Mouse (Mus musculus) bone marrow, adult 2 months (tissue): ENCODE data around the gene Aars. TPM values are rescaled to one million over a fixed set of nuclear protein-coding genes. Genes with fewer than 3 reads are reported as not detected.

Experiments used
- H3K27ac ChIP-seq: fragments of 200-500 bp; 2 replicates; pipeline ENCODE4 v1.5.1; 2012; ENCODE audit warnings: low read depth, mild to moderate bottlenecking, control low read depth, inconsistent platforms, low read length; ENCODE audit not compliant: control insufficient read depth, poor library complexity, insufficient read depth
- H3K4me1 ChIP-seq: fragments of 200-500 bp; 2 replicates; pipeline ENCODE4 v1.6.1; 2011; ENCODE audit warnings: low read length; ENCODE audit not compliant: control insufficient read depth, insufficient read depth
- H3K4me3 ChIP-seq: fragments of 200-500 bp; replicated peaks from 2 replicates; pipeline ENCODE3; 2011; ENCODE audit warnings: mild to moderate bottlenecking, low read depth, low read length, control low read depth; ENCODE audit not compliant: control insufficient read depth
- CTCF ChIP-seq: fragments of 200-500 bp; IDR thresholded peaks from 2 replicates; pipeline ENCODE4 v1.5.1; 2011; ENCODE audit warnings: low read length, control low read depth; ENCODE audit not compliant: control insufficient read depth, insufficient read depth
- POLR2A ChIP-seq: fragments of 200-500 bp; IDR thresholded peaks from 2 replicates; pipeline ENCODE4 v1.6.1; 2011; ENCODE audit warnings: low read depth, mild to moderate bottlenecking, control low read depth, low read length, borderline replicate concordance; ENCODE audit not compliant: control insufficient read depth
- WGBS: fragments of 180-500 bp; shearing (Covaris S2); methylation state at CpG from one replicate; pipeline ENCODE4 v1.1.7; 2018; 5-methylcytosine and 5-hydroxymethylcytosine counted together
- polyA plus RNA-seq: library from polyadenylated mRNA; stranded (reverse); fragments of >200 nt; gene quantifications from 2 replicates; pipeline ENCODE4 v1.2.4, GENCODE M21; 2011; ENCODE audit warnings: low replicate concordance; ENCODE audit not compliant: missing spikeins, insufficient read depth, insufficient read length

The Aars gene
- polyA plus RNA-seq, 1 experiment = 48.3 TPM

DNA sequence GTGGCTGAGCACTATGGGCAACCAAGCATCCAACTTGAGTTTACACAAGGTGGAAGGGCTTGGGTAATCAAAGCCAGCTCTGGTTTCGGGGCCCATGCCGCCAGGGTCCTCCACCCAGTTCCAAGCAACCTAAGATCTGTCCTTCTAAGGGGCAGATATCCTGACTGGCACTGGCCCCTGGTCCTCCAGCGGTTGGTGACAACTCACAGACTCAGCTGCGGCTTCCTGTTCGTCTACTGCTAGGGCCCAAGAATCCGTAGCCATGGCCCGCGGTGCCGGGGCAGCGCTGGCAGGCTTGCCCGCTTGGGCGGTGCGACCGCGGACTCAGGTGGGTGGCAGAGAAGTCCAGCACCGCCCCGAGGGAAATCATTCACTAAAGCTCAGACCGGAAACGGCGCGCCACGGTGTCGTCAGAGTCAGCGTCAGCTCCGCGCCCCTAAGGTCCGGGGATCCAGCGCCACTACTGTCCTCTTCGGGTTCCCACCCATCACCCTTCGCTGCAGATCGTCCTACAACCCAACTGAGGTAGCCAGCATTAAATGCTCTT lies 5.5 kb upstream of the Aars start:
- TF ChIP-seq CTCF = no peak
- peak; percentile 55; the same call in 1 of the 2 replicates for TF ChIP-seq POLR2A
- Histone ChIP-seq H3K27ac (peak overlapping the region; percentile 77), H3K4me3 (peak overlapping the region; percentile 70), H3K4me1 (peaks cover 2% of the 10 kb centered on the region; the same call in 1 of the 2 replicates)
- under 1% methylated on average over 31 of the region's 31 CpGs for WGBS

DNA sequence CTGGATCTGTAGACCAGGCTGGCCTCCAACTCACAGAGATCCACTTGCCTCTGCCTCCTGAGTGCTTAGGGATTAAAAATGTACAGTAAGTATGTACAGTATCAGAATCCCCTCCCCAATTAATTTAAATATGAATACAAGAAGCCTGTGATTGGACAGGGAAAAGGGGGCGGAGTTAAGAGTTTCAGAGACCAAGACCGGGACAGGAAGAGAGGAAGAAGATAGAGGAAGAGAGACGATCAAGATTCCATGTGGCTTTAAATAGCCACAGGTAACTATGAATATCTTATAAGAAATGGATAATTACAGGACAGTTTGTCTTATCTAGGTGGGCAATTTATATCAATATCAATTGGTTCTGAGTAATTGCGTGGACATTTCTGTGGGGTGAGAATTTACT lies 3.4 kb upstream of the Aars start:
- Histone ChIP-seq H3K4me3 (no peak overlapping the region), H3K4me1 (peaks cover 2% of the 10 kb centered on the region; the same call in 1 of the 2 replicates), H3K27ac (no peak overlapping the region)
- WGBS = 36% methylated on average over 4 of the region's 4 CpGs
- TF ChIP-seq POLR2A = no peak
- no peak for TF ChIP-seq CTCF

DNA sequence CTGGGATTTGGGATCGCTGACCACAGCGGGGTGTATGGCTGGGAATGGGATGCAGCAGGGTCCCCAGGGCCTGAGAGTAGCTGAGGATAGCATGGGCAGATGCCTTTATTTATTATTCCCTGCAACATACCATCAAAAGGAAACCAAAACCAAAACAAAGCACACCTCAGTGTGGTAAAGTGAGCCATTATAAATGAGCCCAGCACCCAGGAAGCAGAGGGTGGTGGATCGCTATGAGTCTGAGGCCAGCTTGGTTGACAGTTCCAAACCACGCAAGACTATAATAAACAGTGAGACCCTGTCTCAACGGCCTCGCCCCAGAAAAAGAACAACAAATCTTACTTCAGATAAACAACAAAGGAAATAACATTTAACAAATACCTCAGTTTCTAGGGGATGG lies 2.9 kb upstream of the Aars start:
- WGBS = 73% methylated on average over 6 of the region's 6 CpGs
- Histone ChIP-seq H3K4me3 (peak overlapping the region; percentile 30), H3K27ac (no peak overlapping the region), H3K4me1 (peaks cover 2% of the 10 kb centered on the region; the same call in 1 of the 2 replicates)
- TF ChIP-seq POLR2A (no peak), CTCF (no peak)

DNA sequence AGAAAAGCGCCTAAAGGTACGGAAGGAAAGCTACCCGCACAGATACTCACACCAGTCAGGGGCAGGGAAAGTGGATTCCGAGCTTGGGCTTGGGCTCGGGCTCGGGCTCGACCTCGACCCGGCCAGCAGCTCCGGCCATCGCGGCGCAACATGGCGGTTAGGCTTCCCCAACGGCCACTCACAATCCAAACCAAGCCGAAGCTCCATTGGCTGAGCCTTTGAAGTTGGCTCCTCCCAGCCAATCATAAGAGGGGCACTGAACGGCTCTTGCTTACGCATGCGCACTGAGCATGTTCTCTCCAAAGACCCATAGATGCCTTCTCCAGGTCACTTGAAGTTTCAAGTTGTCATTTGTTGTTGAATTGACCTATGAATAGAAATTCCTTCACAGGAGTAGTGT lies 1.4 kb upstream of the Aars start, which contains the start of gene Ddx19b:
Ddx19b (minus strand) TSS at position 180 of the 400 bp plus-strand sequence.
- Histone ChIP-seq H3K4me3 (no peak within 1 kb of the TSS), H3K4me1 (peaks cover 2% of the 10 kb centered on the region; the same call in 1 of the 2 replicates), H3K27ac (no peak within 1 kb of the TSS)
- 92% methylated on average over 19 of the region's 19 CpGs for WGBS
- TF ChIP-seq POLR2A = no peak
- TF ChIP-seq CTCF = no peak

DNA sequence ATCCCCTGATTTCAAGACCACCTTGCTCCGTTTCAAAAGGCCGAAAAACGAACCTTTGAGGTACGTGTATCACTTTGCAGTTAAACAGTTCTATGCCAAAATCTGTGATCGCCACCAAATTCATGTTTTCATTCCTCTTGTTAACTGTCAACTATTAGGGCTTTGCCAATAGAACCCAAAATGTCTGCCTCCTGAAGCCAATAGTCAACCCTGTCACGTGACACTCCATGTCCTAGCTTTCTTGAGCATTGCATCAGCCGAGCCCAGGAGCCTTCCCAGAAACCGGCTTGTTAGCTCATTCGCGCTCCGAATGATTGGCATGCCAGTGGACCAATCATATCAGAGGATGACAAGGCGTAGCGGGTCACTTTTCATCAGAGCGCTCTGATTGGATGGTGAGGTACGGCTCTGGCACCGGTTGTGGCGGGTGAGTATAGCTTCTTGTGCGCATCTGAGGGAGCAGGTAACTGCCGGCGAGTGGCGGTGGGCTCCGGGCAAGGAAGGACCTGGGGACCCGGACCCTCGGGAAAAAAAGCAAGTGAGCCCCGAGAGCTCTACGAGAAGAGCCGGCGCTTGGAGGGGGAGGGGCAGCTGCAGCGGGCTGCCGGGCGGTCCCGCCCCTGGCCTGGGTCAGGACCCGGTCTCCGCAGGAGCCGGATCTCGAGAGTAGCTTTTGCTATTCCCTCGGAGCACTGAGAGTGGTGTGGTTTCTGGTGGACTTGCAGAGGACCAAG lies 705 bp downstream of the Aars start:
- Histone ChIP-seq H3K4me3 (peak overlapping the region; percentile 96), H3K27ac (peak overlapping the region; percentile 65), H3K4me1 (no peaks in the 10 kb centered on the region; the same call in 1 of the 2 replicates)
- 11% methylated on average over 37 of the region's 37 CpGs for WGBS
- TF ChIP-seq CTCF (no peak), POLR2A (peak; percentile 24; the same call in 1 of the 2 replicates)

DNA sequence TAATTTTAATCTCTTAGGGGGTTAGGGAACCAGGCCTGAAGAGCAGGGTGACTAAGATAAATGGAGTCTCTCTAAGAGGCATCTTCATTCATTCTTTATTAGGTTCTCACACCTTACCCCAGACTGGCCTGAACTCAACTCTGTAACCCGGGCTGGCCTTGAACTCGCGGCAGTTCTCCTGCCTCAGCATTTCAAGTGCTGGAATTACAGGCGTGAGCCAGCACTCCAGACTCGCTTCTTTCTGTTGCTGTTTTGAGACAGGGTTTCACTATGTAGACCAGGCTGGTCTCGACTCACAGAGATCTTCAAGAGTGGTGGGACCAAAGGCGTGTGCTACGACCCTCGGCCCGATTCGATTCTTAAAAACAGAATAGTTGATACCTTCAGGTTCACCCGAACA lies 1.3 kb downstream of the Aars start:
- Histone ChIP-seq H3K4me3 (peak overlapping the region; percentile 96), H3K27ac (peak overlapping the region; percentile 65), H3K4me1 (no peaks in the 10 kb centered on the region; the same call in 1 of the 2 replicates)
- 26% methylated on average over 12 of the region's 12 CpGs for whole genome bisulfite sequencing
- TF ChIP-seq CTCF = no peak
- no peak for TF ChIP-seq POLR2A

DNA sequence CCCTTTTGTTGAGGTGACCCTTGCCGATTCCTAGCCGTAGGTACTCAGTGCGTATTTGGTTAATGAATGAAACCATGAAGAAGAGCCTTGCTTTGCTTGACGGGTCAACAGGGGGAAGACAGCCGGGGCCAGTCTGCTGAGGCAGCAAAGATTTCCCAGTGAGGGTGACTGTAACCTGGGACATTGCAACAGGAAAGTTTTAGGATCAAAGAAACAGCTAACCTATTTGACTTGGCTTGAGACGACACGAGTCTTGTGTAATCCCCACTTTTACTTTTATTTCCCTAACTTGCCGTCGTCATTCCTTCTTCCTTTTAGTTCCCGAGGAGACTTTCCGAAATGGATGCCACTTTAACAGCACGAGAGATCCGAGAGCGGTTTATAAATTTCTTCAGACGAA lies 3.6 kb downstream of the Aars start:
- 92% methylated on average over 15 of the region's 15 CpGs for WGBS
- TF ChIP-seq POLR2A (no peak), CTCF (no peak)

DNA sequence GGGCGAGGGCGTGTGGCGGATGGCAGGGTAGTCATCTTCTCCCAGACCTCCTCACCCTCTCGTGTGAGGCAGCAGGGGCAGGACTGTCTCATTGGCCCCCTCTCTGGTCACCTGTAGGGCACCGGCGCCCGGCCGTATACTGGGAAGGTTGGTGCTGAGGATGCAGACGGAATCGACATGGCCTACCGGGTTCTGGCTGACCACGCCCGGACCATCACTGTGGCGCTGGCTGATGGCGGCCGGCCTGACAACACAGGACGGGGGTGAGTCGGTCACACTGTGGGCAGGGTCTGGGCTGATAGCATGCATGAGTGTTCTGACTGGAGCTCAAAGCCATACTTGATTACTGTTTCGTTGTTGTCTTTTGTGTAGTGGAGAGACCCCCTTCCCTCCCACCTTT lies 9.6 kb downstream of the Aars start:
- Histone ChIP-seq H3K4me3 (no peak overlapping the region), H3K4me1 (no peaks in the 10 kb centered on the region), H3K27ac (no peak overlapping the region)
- no peak for TF ChIP-seq POLR2A
- TF ChIP-seq CTCF = no peak
- 95% methylated on average over 19 of the region's 19 CpGs for WGBS

More for the DNA sequence above, 3.6 kb downstream of the Aars start:
- Histone ChIP-seq H3K27ac (no peak overlapping the region), H3K4me1 (no peaks in the 10 kb centered on the region; the same call in 1 of the 2 replicates), H3K4me3 (no peak overlapping the region)
